Mouse (Mus musculus) heart, adult 2 months (tissue): ENCODE measurements around the gene Clybl. TPM values are rescaled to one million over a fixed set of nuclear protein-coding genes. Genes with fewer than 3 reads are reported as not detected.
A peak's percentile ranks its signal among the peaks of the same experiment; 100 is the strongest.

Source experiments
- DNase-seq, 2 experiments: peaks; one replicate each; pipeline ENCODE4 v3.0.0; 2021
- H3K27ac ChIP-seq: fragments of 200-600 bp; 2 replicates; pipeline ENCODE4 v1.8.1; 2022
- H3K27me3 ChIP-seq: fragments of 200-500 bp; 2 replicates; pipeline ENCODE4 v1.6.1; 2012; ENCODE audit warnings: mild to moderate bottlenecking, low read length, inconsistent platforms, mixed read lengths; ENCODE audit not compliant: control insufficient read depth, insufficient read depth
- H3K36me3 ChIP-seq: fragments of 200-500 bp; 2 replicates; pipeline ENCODE4 v1.6.1; 2012; ENCODE audit warnings: low read length, inconsistent platforms; ENCODE audit not compliant: control insufficient read depth, insufficient read depth
- H3K4me1 ChIP-seq: fragments of 200-500 bp; 2 replicates; pipeline ENCODE4 v1.6.1; 2011; ENCODE audit warnings: low read length; ENCODE audit not compliant: control insufficient read depth, insufficient read depth
- H3K4me3 ChIP-seq: fragments of 200-600 bp; 2 replicates; pipeline ENCODE4 v1.8.1; 2022
- H3K79me2 ChIP-seq: fragments of 200-500 bp; replicated peaks from 2 replicates; pipeline ENCODE4 v1.6.1; 2012; ENCODE audit warnings: mild to moderate bottlenecking, inconsistent platforms, low read length, moderate library complexity, mixed read lengths; ENCODE audit not compliant: control insufficient read depth, insufficient read depth
- H3K9ac ChIP-seq: fragments of 200-500 bp; 2 replicates; pipeline ENCODE4 v1.6.1; 2012; ENCODE audit warnings: low read depth, mild to moderate bottlenecking, control low read depth, inconsistent platforms, low read length, mixed read lengths
- CTCF ChIP-seq: fragments of 200-600 bp; IDR thresholded peaks from 2 replicates; pipeline ENCODE4 v1.8.1; 2022; ENCODE audit warnings: antibody characterized with exemption, mild to moderate bottlenecking, moderate library complexity
- EP300 ChIP-seq: fragments of 200-500 bp; IDR thresholded peaks from 2 replicates; pipeline ENCODE4 v1.6.1; 2011; ENCODE audit warnings: low read depth, low read length, control low read depth; ENCODE audit not compliant: insufficient read depth
- POLR2A ChIP-seq: fragments of 200-500 bp; IDR thresholded peaks from 2 replicates; pipeline ENCODE4 v1.6.1; 2011; ENCODE audit warnings: mild to moderate bottlenecking, low read depth, low read length, control low read depth; ENCODE audit not compliant: insufficient read depth
- whole genome bisulfite sequencing: fragments of 180-500 bp; shearing (Covaris S2); methylation state at CpG from one replicate; pipeline ENCODE4 v1.1.7; 2018; 5-methylcytosine and 5-hydroxymethylcytosine counted together
- intact Hi-C: fragments of 180-260 bp; cut with DNase I; formaldehyde crosslinking; loops from one replicate; pipeline ENCODE4 v1.15.1; 2025
- polyA plus RNA-seq: library from polyadenylated mRNA; depleted of rRNA; stranded (reverse); fragments of >200 nt; gene quantifications from 2 replicates; pipeline ENCODE4 v1.2.3, GENCODE M21; 2012; rRNA removed
- total RNA-seq, 2 experiments: library from RNA; stranded (reverse); gene quantifications; 2 replicates each; pipeline ENCODE4 v1.2.3; 2021

The Clybl gene
- total and polyA plus RNA-seq, 3 experiments = 50.3 to 131 (median 115) TPM

DNA sequence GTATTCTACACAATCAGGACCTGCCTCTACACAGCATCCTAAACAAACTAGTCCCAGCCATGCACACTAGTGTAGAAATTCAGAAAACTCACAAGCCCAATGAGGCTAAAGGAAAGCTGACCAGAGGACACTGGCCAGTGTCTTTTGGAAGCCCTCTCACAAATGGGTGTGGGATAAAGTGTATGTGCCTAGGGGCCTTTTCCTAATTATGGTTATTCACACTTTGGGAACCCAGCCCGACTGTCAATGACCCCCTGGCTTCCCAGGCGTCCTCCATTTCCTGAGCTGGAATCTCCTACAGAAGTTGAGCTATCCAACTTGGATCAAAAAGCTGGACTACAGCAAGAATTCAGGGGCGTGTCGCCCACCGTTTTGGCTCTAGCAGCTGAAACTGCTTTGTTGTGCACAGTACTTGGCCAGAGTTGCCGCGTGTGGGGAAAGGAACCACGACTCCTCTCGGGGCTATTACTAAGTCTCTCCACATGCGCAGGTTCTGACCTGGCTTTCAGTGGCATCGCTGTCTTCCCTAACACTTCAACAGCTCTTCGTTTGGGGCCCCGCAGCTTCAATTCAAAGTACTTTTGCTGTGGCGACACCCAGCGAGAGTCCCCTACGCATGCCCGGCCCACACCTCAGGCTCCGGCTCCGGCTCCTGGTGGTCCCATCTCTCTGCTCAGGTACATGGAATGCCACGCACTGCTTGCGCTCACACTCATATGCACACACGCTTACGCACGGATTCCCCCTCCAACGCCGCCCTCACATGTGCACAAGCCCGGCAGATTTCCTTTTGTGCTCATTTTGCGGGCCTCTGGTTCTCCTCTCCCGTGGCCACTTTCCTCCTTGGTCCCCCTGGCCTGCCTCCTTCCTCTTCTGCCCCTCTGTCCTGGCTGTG lies 268.3 kb downstream of the Clybl start:
- H3K4me1 ChIP-seq = no peaks in the 10 kb centered on the region
- H3K79me2 ChIP-seq = no peaks in the 10 kb centered on the region
- H3K36me3 ChIP-seq = no peaks in the 10 kb centered on the region
- no peak overlapping the region for H3K9ac ChIP-seq
- intact Hi-C loops = no loop called here
- H3K27ac ChIP-seq = no peak overlapping the region
- H3K4me3 ChIP-seq = no peak overlapping the region
- 5% methylated on average over 29 of the region's 29 CpGs for WGBS
- no peak for DNase-seq
- TF ChIP-seq POLR2A (no peak), CTCF (no peak), EP300 (no peak)
- H3K27me3 ChIP-seq = peaks cover 15% of the 10 kb centered on the region

DNA sequence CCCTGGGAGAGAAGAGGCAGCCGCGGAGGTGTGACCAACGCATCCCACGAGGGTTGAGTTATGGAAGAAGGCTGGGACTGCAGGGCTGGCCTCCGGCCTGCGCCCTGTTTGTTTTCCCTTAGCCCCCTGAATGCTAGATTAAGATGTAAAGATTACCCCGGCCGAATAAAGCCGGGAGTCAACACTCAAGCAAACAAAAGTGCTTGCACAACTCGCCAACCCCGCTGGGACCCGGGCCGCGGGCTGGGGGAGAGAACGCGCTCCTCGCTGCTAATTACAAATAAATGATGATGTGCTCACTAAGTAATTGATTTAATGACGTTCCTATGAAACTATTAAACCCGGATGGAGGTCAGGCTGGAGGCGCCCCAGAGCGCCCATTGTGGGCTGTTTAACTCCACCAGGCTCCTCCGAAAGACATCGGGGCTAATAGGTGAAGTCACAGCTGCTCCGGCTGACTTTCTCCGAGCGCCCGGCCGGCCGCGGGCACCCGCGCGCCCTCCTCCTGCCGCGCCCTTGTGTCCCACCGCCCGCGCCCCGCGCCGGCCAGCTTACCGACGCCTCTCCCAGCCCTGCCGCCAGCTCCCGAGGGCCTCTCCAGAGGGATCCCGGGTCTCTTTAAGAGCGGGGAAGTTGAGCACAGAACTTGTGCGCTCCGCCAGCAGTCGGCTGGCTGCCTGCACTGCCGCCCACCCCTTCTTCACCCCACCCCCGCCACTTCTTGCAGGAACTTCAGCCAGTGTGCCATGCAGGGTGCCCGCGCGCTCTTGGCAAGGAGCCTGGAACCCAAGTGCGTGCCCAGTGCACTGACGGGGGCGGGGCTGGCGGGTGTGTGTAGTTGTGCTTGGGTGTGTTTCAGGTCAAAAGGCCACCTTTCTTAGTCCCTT lies 269.2 kb downstream of the Clybl start, which contains the start of gene Gm5089:
Gm5089 (minus strand) TSS at position 620 of the 887 bp plus-strand sequence.
- DNase-seq = peak; percentile 34 to 39
- Histone ChIP-seq H3K36me3 (no peaks in the 10 kb centered on the region), H3K79me2 (no peaks in the 10 kb centered on the region), H3K27me3 (peaks cover 15% of the 10 kb centered on the region), H3K4me3 (peak within 1 kb of the TSS; percentile 30), H3K4me1 (no peaks in the 10 kb centered on the region), H3K27ac (no peak within 1 kb of the TSS), H3K9ac (no peak within 1 kb of the TSS)
- TF ChIP-seq EP300 (no peak), POLR2A (no peak), CTCF (no peak)
- intact Hi-C loops = no loop called here
- WGBS = 2% methylated on average over 59 of the region's 59 CpGs

DNA sequence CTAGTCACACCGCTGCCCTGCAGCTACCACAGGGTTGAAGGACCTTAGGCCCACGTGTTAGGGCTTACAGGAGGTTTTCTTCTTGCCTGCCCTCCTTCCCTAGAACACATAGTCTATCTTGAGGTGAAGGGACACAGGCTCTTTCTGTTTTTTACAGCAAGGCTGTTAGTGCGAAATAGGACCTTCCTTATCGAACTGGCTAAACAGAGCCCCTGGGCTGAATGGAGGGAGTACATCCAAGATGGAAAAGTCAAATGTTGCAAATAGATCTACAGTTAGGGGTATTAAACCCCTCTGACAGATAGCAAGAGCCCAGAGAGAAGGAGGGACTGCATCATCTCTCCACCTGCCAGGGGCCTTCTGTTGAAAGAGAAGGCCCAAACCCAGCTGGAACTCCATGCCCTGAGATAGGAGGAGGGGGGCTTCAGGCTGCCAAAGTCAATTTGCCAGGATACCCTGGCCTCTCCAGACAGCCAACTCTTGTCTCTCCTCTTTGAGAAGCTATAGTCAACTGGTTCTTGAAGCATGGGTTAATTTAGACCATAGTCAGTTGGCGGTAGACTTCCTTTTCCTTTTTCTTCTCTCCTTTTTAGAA lies 270.1 kb downstream of the Clybl start:
- no peaks in the 10 kb centered on the region for H3K4me1 ChIP-seq
- no peak overlapping the region for H3K27ac ChIP-seq
- no peaks in the 10 kb centered on the region for H3K36me3 ChIP-seq
- 74% methylated on average over 5 of the region's 5 CpGs for WGBS
- peaks cover 17% of the 10 kb centered on the region for H3K27me3 ChIP-seq
- no peak overlapping the region for H3K4me3 ChIP-seq
- no peak for DNase-seq
- H3K79me2 ChIP-seq = no peaks in the 10 kb centered on the region
- no peak overlapping the region for H3K9ac ChIP-seq
- intact Hi-C loops = no loop called here
- no peak for TF ChIP-seq CTCF
- no peak for TF ChIP-seq POLR2A
- TF ChIP-seq EP300 = no peak

Other genes starting within 250 kb of the Clybl start
- 1 to 10 TPM in 1 of 2 experiments, under 1 TPM in 1; 0.84 to 1.1 TPM for gene Gpr183, start 216.5 kb upstream of the Clybl start, total RNA-seq
- 1.3 and 1.4 TPM in 2 replicates for gene Gpr183, start 216.5 kb upstream of the Clybl start, polyA plus RNA-seq
- gene Timm8a2, start 147.0 kb upstream of the Clybl start, total RNA-seq = not detected
- 0.32 TPM in 1 of 2 replicates, not detected in the other for gene Timm8a2, start 147.0 kb upstream of the Clybl start, polyA plus RNA-seq
- 100 to 1,000 TPM; 121 to 143 TPM for gene Tm9sf2, start 74.7 kb upstream of the Clybl start, total RNA-seq
- gene Tm9sf2, start 74.7 kb upstream of the Clybl start, polyA plus RNA-seq = 71.0 and 146 TPM in 2 replicates